Mouse (Mus musculus) bone marrow macrophage, adult 2 months (primary cell): ENCODE results near the gene Omt2b.
"Not testable (repeated sequence)": the region's sequence is repeated elsewhere in the genome, so short reads cannot be mapped to it uniquely, and the experiment has no call there.

Experiments used
- CTCF ChIP-seq: IDR thresholded peaks from 2 replicates; pipeline ENCODE4 v1.5.1; 2012; ENCODE audit warnings: low read depth, mild to moderate bottlenecking, low read length, moderate library complexity
- POLR2A ChIP-seq: IDR thresholded peaks from 2 replicates; pipeline ENCODE4 v1.6.1; 2012; ENCODE audit warnings: mild to moderate bottlenecking, low read depth, low read length, borderline replicate concordance

DNA sequence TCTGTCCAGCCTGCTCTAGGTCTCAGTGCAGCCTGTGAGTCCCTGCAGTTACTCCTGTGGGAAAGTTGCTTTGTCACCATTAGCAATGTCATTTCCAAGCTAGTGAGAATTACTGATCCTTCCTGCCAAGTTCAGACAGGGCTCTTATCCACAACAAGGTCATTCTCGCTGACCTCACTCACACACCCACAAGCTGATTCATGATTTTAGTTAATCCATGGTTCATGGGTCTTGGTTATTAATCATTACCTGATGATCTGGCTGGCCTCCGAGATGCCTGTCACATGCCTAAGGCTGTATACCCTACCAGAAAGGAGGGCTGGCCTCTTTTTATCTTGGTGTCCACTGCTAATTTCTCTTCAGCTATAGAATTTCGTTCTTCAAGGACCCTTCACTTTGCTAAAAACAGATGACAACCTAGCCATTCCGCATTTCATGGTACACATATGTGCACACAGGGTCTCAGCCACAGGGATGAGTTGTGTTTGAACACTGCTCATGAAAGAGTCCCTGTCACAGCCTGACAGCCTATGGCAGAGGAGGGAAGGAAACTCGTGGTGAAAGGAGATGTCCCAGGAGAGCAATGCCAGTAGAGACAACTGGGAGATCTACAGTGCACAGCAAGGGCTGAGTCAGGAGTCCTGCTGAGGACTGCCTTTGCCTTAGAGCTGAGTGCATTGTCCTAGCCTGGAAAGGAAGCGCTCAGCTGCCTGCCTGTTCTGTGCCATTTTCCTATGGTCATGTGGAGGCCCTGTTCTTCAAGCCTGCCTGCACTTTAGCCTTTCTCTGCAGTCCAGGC is 21.0 kb downstream of the Omt2b start:
- TF ChIP-seq CTCF, POLR2A: not testable (repeated sequence)
